Mouse (Mus musculus) megakaryocyte, embryonic 14.5 days (primary cell): ENCODE data around the gene Ltb4r1. TPM values are rescaled to one million over a fixed set of nuclear protein-coding genes. Genes with fewer than 3 reads are reported as not detected.
A peak's percentile ranks its signal among the peaks of the same experiment; 100 is the strongest.
"Not testable (repeated sequence)": the region's sequence is repeated elsewhere in the genome, so short reads cannot be mapped to it uniquely, and the experiment has no call there.

Experiments
- H3K27me3 ChIP-seq: replicated peaks from 2 replicates; pipeline ENCODE3; 2012; ENCODE audit warnings: inconsistent platforms
- H3K36me3 ChIP-seq: replicated peaks from 2 replicates; pipeline ENCODE3; 2012; ENCODE audit warnings: low read length, inconsistent platforms, mixed read lengths
- H3K4me1 ChIP-seq: 2 replicates; pipeline ENCODE4 v1.6.1; 2012; ENCODE audit warnings: inconsistent platforms
- H3K4me3 ChIP-seq: replicated peaks from 2 replicates; pipeline ENCODE3; 2012; ENCODE audit warnings: moderate library complexity, mild to moderate bottlenecking, inconsistent platforms
- H3K9me3 ChIP-seq: 2 replicates; pipeline ENCODE4 v1.6.1; 2012; ENCODE audit warnings: inconsistent platforms
- FLI1 ChIP-seq: IDR thresholded peaks from 2 replicates; pipeline ENCODE4 v1.6.1; 2012; ENCODE audit warnings: low read length, inconsistent platforms, mixed read lengths
- GATA1 ChIP-seq: IDR thresholded peaks from 3 replicates; pipeline ENCODE4 v1.6.1; 2012; ENCODE audit warnings: mixed read lengths, low read length, inconsistent platforms, borderline replicate concordance
- polyA plus RNA-seq: library from polyadenylated mRNA; stranded (reverse); fragments of >175 nt; gene quantifications from 2 replicates; pipeline ENCODE4 v1.2.3, GENCODE M21; 2012; ENCODE audit warnings: low replicate concordance; ENCODE audit not compliant: insufficient read depth

Gene Ltb4r1
- polyA plus RNA-seq, 1 experiment: 24.2 TPM

- Histone ChIP-seq H3K4me1 (peaks cover 39% of the 10 kb centered on the region), H3K4me3 (peak within 1 kb of the TSS; percentile 97), H3K9me3 (no peaks in the 10 kb centered on the region), H3K27me3 (no peaks in the 10 kb centered on the region), H3K36me3 (peaks cover 58% of the 10 kb centered on the region)
- TF ChIP-seq GATA1 (no peak), FLI1 (no peak)
Measured at GRCm38 (mm10) chr14:55745180-55745860, 20.4 kb upstream of the Ltb4r1 start, which contains the start of the genes Dhrs1 and Nop9. Gene Dhrs1 (minus strand): TSS chr14:55745690. Gene Nop9 (plus strand): TSS chr14:55745693.

- Histone ChIP-seq H3K9me3 (no peaks in the 10 kb centered on the region), H3K27me3 (no peaks in the 10 kb centered on the region), H3K4me1 (peaks cover 39% of the 10 kb centered on the region), H3K4me3 (peak overlapping the region; percentile 97), H3K36me3 (peaks cover 58% of the 10 kb centered on the region)
- TF ChIP-seq FLI1: no peak
- TF ChIP-seq GATA1: no peak
Measured at GRCm38 (mm10) chr14:55745861-55746237, 19.9 kb upstream of the Ltb4r1 start.

- no peaks in the 10 kb centered on the region for H3K9me3 ChIP-seq
- peaks cover 58% of the 10 kb centered on the region for H3K36me3 ChIP-seq
- TF ChIP-seq FLI1: no peak
- no peak for TF ChIP-seq GATA1
- H3K27me3 ChIP-seq: no peaks in the 10 kb centered on the region
- H3K4me3 ChIP-seq: peak overlapping the region; percentile 97
- peaks cover 39% of the 10 kb centered on the region for H3K4me1 ChIP-seq
Measured at GRCm38 (mm10) chr14:55747051-55747847, 18.5 kb upstream of the Ltb4r1 start.

- Histone ChIP-seq H3K36me3 (peaks cover 47% of the 10 kb centered on the region), H3K27me3 (peaks cover 16% of the 10 kb centered on the region), H3K9me3 (no peaks in the 10 kb centered on the region), H3K4me3 (peak overlapping the region; percentile 24), H3K4me1 (peaks cover 46% of the 10 kb centered on the region)
- TF ChIP-seq FLI1 (no peak), GATA1 (no peak)
Measured at GRCm38 (mm10) chr14:55757566-55757965, 8.2 kb upstream of the Ltb4r1 start.

- TF ChIP-seq GATA1 (no peak), FLI1 (no peak)
- peaks cover 54% of the 10 kb centered on the region for H3K4me1 ChIP-seq
- peaks cover 18% of the 10 kb centered on the region for H3K27me3 ChIP-seq
- H3K4me3 ChIP-seq: peak within 1 kb of the TSS; percentile 78
- peaks cover 39% of the 10 kb centered on the region for H3K36me3 ChIP-seq
- no peaks in the 10 kb centered on the region for H3K9me3 ChIP-seq
Measured at GRCm38 (mm10) chr14:55758363-55758784, 7.4 kb upstream of the Ltb4r1 start, which contains the start of gene Cideb. Gene Cideb (minus strand): TSS chr14:55758458.

- H3K9me3 ChIP-seq, H3K4me3 ChIP-seq: not testable (repeated sequence)
- Histone ChIP-seq H3K4me1 (peaks cover 69% of the 10 kb centered on the region), H3K36me3 (peaks cover 21% of the 10 kb centered on the region), H3K27me3 (peaks cover 18% of the 10 kb centered on the region)
Measured at GRCm38 (mm10) chr14:55760156-55760555, 5.6 kb upstream of the Ltb4r1 start.

- TF ChIP-seq GATA1: no peak
- no peak for TF ChIP-seq FLI1
- Histone ChIP-seq H3K9me3 (no peaks in the 10 kb centered on the region), H3K4me1 (peaks cover 79% of the 10 kb centered on the region), H3K36me3 (peaks cover 11% of the 10 kb centered on the region), H3K4me3 (peak within 1 kb of the TSS; percentile 84), H3K27me3 (peaks cover 18% of the 10 kb centered on the region)
Measured at GRCm38 (mm10) chr14:55761163-55761562, 4.6 kb upstream of the Ltb4r1 start, which contains the start of gene Ltb4r2. Gene Ltb4r2 (plus strand): TSS chr14:55761428.

- Histone ChIP-seq H3K36me3 (peaks cover 3% of the 10 kb centered on the region), H3K4me1 (peaks cover 86% of the 10 kb centered on the region), H3K4me3 (peak overlapping the region; percentile 84), H3K27me3 (peaks cover 20% of the 10 kb centered on the region), H3K9me3 (no peaks in the 10 kb centered on the region)
- TF ChIP-seq FLI1 (no peak), GATA1 (no peak)
Measured at GRCm38 (mm10) chr14:55762001-55762821, 3.6 kb upstream of the Ltb4r1 start.

GRCm38 (mm10) chr14:55763166-55763565 is 2.6 kb upstream of the Ltb4r1 start:
- H3K27me3 ChIP-seq: peaks cover 30% of the 10 kb centered on the region
- peak overlapping the region; percentile 64 for H3K4me3 ChIP-seq
- H3K4me1 ChIP-seq: peaks cover 87% of the 10 kb centered on the region
- no peaks in the 10 kb centered on the region for H3K9me3 ChIP-seq
- no peak for TF ChIP-seq GATA1
- TF ChIP-seq FLI1: no peak
- peaks cover 3% of the 10 kb centered on the region for H3K36me3 ChIP-seq
